Mouse (Mus musculus) cerebellum, postnatal 10 days (tissue): ENCODE measurements around the gene Ccdc63.
"Not testable (repeated sequence)": the region's sequence is repeated elsewhere in the genome, so short reads cannot be mapped to it uniquely, and the experiment has no call there.

Experiments used
- DNase-seq, 2 experiments: peaks; one replicate each; pipeline ENCODE4 v3.0.0; 2021; ENCODE audit warnings: mixed read lengths in 2 of 2

Gene Ccdc63

DNA sequence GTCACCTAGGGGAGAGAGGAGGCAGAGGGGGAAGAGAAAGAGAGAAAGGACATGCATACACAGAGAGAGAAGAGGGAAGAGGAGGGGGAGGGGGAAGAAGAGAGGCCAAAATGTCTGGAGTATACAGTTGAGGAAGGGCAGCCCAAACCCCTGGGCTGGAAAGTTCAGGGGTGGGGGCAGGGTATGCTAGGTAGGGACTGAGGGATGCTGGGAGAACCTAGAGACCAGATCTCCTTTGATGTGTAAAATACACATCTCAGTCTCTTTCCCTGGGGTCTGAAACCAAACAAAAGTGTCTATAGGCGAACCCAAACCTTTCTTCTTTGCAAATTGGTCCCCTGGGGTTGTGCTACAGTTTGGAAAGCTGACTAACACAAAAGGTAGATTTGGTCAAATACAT lies 7.5 kb upstream of the Ccdc63 start:
- no peak for DNase-seq

DNA sequence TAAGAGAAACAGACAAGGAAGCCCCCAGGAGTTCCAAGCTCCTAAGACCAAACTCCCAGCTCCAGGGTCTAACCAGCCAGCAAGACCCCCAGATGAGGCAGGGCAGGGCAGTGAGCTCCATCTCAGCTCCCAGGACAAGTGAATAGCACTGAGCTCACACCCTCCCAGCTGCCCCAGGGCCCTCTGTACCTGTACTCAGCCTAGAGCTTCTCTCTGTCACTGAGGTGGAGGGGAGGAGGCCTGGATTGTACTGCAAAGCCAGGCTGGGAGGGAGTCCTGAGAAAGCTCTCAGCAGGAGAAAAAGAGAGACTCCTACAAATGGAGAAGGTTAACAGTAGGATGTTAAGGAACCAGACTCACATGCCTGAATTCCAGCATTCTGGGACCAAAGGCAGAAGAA lies 6.0 kb upstream of the Ccdc63 start:
- DNase-seq: no peak

DNA sequence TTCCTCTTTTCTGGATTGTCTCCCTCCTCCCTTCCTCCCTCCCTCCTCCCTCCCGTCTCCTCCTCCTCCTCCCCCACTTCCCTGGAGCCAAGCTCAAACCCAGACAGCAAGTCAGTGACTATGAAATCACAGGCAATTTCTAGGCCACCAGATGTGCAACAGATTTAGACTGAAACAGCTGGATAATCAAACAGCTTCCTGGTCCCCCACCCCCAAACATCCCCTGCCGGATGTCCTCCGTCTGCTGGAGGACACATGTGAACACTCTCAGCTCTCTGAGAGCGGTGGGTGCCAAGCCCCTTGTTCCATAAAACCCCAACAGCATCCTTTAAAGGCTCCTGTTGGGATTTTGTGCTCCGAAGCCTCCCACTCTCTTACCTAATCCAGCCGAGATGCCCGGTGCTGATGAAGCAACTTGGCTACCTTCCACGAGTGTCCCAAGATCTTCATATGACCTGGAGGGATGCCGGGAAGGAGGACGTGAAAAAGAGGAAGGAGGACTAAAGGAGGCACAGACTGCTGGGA lies 5.5 kb upstream of the Ccdc63 start:
- no peak for DNase-seq

DNA sequence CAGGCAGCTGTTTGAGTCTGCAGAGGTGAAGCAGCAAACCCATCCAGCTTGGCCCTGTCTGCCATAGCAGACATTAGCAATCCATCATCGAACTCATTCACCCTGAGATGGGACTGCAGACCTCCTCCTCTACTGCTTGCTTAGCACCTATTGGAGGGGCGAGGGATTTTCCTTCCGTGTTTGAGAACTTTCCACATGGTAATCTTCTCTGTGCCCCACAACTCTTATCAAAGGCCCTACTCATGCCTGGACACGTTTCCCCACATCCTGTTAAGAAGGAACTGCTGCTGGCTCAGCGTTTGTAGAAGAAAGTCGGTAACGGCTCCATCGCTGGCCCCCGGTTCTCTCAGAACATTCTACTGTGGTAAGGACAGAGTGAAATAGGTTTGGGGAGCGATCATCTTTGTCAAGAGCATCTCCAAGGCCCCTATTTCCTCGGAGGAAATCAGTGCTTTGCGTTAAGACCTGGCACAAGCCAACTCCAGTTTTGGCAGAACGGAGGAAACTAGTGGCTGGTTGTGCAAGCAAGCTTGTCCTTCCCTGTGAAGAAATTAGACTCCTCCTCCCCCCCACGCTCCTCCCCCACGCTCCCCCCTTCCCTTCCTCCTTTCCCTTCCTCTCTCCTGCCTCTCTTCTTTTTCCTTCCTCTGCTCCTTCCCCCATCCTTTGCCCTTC lies 4.9 kb upstream of the Ccdc63 start:
- peak in 1 of 2 experiments; percentile 16 for DNase-seq

DNA sequence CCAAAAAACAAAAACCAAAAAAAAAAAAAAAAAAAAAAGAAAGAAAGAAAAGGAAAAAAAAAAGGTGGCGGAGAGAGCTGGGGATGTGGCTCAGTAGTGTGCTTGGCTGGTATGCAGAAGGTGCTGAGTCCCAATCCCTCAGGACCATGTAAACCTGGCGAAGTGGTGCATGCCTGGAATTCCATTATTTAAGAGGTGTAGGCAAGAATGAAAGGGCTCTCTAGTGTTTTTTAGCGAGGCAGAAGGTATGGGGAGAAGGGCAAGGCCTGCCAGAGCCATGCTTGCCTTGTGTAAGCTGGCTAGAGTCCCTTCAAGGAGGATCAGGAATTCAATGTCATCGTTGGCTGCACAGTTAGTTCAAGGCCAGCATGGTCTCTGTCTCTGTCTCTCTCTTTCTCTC lies 4.2 kb upstream of the Ccdc63 start:
- no peak for DNase-seq

DNA sequence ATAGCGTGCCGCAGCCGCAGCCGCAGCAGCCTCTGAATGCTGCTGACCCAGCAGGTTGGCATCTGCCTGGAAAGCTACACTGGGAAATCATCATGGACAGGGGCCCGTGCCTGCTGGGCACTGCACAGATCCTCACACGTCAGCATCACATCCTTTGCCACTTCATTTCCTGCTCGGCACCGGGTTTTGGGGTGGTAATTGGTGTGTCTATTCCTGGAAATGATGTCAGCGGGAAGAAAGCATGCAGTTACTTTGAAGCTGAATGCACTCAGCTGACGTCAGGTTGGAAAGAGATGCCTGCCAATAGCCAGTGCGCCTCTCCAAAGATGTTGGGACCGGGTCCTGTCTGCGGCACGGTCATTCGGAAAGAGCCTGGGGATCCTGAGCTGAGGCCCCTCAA lies 2.9 kb upstream of the Ccdc63 start:
- peak in 1 of 2 experiments; percentile 12 for DNase-seq

DNA sequence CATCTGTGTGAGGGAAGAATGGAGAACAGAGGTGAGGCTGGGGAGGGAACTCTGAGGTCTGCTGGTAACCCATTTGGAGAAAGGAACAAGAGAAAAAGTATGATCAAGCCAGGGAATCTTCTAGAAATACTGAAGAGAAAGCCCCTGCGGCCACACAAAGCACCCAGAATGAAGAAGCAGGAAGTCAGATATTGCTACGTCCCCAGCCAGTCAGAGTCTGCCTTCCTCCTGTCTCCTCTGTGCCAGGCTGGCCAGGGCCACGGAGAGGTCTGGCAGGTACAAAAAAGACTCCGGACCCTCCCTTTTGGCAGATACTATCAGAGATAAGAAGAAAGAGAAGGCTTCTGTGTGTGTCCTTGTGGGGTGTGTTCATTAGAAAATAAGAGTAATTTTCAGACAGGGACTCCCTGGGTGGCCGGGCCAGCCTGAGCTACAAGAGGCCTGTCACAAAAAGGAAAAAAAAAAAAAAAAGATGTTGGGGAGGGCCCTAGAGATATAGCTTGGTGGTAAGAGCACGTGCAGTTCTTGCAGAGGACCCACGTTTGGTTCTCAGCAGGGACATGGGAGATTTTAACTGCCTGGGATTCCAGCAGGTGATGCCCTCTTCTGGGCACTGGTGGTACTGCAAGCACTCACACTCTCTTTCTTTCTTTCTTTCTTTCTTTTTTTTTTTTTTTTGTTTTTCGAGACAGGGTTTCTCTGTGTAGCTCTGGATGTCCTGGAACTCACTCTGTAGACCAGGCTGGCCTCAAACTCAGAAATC lies 1.8 kb upstream of the Ccdc63 start:
- peak; percentile 64 to 78 for DNase-seq

DNA sequence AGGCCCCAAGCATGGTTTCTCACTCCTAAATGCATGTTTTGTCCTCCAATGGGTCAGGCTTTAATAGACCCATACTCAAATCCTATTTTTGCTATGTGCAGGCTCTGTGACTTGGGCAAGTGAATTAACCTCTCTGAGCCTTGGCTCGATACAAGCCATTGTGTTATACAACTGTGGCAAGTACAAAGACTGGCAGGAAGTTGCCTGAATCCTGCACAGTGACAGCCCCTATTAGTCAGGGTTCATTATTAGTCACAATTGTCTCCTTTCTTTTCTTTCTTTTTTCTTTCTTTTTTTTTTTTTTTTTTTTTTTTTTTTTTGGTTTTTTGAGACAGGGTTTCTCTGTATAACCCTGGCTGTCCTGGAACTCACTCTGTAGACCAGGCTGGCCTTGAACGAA lies 852 bp downstream of the Ccdc63 start:
- not testable (repeated sequence) for DNase-seq

DNA sequence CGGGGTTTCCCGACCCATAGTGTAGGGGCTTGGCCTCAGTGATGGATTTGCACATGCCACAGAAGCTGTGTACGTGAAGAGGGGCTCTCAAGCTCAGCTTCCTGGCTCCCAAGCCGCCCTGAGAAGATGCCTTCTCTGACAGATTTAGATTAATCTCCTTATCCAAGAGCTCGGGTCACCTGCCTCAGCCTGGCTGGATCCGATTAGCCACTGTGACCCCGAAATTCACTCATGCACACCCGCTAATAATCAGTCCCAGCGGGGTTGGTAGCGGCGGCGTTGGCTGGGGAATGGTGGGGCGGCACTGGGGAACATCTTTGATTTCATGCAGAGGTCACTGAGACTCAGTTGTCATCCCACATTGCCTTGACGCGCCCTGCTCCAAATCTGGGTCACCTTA lies 1.8 kb downstream of the Ccdc63 start:
- peak in 1 of 2 experiments; percentile 20 for DNase-seq

DNA sequence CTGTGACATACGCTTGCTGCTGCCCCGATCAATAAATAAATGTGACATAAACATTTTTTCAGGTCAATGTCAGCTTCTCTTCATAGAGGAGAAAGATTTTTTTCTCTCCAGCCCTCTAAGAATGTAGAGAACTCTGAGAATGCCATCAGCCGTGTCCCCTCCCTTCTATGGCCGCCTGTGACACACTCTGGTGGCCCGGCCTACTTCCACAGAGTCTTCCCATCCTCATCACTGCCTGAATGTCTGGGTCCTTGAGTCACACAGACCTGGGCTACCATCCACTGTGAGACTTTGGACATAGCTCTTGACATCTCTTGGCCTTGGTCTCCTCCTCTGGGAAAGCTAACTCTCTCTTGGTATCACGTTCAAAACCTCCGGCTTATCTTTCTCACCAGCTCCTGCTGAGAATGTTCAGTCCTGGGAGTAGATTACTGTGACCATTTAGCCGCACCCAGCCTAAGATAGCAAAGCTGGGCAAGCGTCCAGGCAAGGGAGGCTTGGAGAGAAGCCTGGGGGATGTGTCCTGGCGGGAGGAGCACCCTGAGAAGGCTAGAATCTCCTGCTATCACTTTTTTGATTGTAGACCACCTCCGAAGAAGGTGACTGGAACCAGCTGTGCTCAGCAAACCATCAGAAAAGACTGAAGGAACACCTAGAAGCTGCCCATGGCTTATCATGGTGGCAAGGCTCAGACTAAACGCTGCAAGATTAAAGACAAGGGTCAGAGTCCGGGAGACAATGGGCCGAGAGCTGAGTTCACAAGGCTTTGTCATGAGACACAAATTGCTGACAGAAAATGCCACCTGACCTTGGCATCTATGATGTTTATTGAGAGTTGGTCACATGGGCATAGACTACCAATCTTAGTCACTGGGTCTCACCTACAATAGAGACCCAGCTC lies 3.9 kb downstream of the Ccdc63 start:
- DNase-seq: no peak

DNA sequence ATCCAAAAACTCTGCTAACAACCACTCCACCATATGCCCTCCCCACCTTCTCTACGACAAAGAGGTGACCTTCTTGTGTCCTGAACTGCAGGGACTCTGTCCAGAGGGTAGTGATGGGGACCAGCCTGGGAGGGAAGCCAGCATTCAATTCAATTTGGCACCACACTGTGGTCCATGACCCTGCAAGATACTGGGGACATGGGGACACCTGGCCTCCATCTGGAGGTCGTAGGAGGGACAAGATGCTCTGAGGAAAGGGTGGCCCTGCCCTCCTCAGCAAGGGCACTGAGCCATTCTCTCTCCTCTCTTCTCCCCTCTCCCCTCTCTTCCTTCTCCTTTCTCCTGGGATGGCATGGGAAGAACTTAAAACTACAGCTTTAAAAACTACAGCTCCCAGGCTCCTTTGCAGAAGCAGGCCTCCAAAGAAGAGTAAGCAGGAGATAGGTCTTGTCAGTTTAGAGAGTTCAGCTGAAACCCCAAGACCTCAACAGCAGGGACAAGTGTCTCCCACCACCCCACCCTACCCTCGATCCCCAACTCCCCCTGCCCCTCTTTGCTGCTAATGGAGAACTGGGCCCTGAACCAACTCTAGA lies 5.2 kb downstream of the Ccdc63 start:
- DNase-seq: peak; percentile 53 to 59

DNA sequence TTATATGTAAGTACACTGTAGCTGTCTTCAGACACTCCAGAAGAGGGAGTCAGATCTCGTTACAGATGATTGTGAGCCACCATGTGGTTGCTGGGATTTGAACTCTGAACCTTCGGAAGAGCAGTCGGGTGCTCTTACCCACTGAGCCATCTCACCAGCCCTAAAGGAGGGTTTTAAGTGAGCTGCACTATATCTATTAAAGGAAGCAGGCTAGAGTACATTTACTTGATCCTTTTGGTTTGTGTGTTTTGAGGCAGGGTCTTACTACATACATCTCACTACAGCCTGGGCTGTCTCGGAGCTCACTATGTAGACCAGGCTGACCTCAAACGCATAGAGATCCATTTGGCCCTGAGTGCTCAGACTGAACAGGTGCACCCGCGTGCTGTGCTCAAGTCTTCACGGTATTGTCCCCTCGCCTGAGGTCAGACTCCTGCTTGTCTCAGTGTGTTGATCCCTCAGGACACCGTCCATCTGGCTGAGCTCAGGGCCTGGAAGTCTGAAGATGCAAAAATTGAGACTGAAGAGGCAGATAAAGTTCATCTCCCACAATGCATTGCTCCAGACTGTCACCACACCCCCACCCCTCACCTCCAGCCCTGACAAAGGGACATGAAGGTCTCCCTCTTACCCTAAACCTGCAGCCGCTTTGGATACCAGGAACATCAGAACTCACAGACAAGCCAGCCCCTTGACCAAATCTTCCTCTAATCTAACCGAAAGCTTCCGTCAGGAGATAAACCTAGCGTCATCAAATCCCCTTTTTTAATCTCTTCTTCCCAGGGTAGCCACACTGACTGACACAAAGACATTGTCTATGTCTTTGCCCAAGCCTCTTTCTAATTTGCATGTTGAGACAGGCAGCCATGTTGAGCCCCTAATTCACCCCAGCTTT lies 6.0 kb downstream of the Ccdc63 start:
- DNase-seq: peak; percentile 25 to 39

DNA sequence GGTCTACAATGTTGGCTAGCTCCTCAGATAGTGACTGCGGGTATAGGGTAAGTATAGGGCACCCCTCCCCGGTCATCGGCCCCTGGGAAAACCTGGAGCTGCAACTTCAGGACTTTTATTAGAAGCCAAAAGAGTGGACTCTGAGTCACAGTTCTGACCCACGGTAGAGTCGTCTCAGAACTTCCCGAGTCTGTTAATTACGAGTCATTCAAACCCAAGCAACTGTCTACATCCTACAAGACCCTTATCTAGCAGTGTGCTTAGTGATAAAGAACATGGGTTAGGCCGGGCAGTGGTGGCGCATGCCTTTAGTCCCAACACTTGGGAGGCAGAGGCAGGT lies 7.6 kb downstream of the Ccdc63 start:
- no peak for DNase-seq

DNA sequence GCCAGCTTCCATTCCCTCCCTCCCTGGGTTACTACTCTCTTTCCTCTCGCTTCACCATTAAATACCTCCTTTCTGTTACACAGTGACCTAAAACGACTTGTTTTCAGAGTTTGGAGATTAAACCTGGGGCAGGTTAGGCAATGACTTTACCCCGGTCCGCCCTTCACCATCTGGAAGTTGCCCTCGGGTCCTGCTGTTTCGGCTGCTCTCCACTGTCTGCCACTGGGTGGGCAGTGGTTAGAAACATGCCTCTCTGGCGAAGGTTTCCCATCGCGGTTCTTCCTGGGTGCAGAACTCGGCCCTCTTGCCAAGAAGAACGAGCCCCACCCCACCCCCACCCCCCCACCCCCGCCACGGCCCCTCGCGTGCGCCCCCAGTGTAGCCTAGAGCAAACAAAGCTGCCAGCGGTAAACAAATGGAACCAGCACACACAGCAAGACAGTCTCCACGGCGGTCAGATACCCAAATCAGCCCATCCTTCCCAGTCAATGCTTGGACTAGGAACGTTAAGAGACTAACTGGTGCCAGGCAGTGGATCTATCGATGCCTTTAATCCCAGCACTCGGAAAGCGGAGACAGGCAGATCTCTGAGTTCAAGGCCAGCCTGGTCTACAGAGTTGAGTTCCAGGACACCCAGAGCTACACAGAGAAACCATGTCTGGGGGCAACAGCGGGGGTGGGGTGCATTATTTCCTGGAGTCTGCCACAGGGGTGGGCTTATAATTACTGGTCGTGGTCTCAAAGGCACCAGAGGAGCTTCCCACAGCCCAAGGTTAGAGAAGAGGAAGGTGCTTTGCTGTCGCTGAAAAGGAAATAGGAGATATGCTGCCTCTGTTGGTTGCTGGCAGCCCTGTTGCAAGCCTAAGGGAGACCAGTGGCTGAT lies 8.2 kb downstream of the Ccdc63 start:
- peak in 1 of 2 experiments; percentile 18 for DNase-seq

DNA sequence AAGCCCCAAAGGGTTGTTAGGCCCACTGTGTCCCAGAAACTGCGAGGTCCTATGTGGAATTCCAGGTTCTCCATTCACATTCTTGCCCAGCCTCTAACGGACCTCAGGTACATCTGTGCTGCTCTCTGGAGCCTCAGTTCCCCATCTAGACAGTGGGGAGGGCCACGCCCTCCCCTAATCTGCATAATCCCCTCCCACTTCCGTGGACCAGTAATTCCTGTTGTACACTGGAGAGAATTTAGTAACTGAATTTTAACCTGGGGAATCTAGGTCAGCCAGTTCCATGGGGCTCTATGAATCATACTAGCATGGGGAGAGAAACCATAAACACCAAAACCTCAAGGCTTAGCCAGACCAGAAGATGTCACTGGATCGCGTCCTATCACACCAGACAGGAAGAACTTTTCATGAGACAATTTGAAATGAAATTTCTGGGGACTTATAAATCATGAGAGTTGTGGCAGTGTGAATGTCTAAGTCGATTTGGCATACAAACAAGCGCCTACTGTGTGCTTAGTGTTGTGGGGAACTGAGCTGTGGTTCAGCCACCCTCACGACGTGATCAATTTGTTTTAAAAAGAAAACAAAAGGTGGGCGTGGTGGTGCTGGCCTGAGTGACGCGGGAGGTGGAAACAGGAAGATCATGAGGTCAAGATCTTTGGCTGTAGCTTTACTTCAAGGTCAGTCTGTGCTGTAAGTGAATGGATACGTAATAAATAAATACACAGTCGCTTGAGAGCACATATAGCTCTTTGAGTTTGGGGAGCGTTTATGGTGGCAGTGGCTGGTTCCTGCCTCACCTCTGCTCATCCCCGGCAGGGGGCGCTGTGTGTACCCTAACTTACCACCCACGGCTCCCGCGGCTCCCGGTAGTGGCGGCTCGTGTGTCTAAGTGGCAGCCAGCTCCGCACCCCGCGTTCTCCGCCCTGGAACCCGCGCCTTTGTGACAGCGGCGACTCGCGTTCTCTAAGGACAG lies 9.3 kb downstream of the Ccdc63 start:
- peak; percentile 88 to 93 for DNase-seq

DNA sequence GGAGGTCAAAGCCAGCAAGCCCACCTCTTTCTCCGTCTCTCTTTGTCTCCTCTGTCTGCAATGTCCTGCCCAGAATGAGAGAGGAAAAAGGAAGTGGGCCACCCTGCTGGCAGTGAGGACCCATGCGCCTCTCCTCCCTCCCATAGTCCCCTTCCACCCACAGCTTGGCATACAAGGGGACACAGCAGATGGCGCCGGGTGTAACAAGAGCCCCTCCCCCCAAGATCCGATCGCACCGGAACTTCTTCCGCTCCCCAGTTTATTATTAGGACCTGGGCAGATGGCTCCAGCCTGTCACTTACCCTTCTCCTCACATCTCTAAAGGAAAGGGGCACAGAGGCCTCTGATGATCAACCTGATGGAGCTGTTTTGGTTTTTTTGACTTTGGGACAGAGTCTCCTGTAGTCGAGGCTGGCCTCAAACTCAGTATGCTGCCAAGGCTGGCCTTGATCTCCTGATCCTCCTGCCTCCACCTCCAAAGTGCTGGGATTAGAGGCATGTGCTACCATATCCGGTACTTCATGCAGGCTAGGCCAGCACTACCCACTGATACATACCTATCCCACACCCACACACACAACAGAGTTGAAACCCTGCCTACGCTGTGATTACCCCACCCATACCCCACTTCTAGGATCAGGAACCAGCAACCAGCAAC lies 10.2 kb downstream of the Ccdc63 start:
- DNase-seq: peak; percentile 81 to 86

DNA sequence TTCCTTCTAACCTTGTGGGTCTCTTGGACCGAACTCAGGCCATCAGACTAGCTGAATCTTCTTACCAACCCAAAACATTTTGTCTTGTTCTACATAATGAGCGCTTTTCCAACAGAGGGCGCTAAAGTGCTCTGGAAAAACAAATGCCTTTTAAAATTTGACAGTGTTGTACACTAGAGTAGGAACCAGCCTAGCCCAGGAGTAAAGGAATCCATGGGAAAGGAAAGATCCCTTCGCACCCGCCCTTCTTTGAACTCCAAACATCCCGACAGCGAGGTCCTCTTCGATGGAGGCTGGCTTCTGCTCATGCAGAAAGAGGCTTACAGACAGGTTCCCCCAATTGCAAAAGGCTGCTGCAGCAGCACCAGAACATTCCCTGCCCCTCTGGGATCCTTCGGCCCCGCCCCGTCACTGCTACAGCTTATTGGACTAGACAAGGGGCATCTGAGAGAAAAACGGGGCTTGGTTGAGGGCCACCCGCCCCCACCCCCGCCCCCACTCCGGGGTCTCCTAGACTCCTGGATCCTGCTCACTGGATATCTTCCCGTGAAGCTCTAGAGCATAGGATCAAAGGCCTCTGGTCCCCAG lies 11.5 kb downstream of the Ccdc63 start:
- peak; percentile 88 to 92 for DNase-seq

DNA sequence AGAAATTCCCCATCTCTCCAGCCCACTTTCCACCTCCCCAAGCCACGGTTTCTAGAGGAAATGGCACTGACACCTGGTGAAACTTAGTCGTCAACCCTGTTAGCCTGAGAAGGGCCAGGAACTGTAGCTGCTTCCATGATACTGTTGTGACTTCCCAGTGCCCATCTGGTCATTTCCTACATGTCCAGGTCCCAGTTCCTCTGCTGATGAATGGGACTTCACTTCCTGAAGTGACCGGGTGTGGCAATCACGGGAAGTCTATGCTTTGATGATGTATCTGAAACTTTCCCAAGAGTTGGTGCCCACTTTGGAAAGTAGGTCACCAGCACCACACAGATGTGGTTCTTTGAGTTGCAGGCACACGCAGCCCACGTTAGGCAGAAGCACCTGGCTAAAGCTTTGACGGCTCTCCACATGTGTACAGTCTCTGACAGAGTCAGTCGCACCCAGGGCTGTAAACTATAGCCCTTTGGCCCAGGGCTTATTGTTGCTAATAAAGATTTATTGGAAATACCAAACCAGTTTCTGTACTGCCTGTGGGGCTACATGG lies 15.3 kb downstream of the Ccdc63 start:
- no peak for DNase-seq
